Mouse (Mus musculus) erythroblast, embryonic 14.5 days (primary cell): ENCODE measurements around the gene Tnnt2.

Experiments used
- GATA1 ChIP-seq: IDR thresholded peaks from 2 replicates; pipeline ENCODE4 v1.6.1; 2012; ENCODE audit warnings: low read length, inconsistent platforms, mixed read lengths
- TAL1 ChIP-seq: IDR thresholded peaks from 3 replicates; pipeline ENCODE4 v1.6.1; 2012; ENCODE audit warnings: low read length, inconsistent platforms, mixed read lengths

DNA sequence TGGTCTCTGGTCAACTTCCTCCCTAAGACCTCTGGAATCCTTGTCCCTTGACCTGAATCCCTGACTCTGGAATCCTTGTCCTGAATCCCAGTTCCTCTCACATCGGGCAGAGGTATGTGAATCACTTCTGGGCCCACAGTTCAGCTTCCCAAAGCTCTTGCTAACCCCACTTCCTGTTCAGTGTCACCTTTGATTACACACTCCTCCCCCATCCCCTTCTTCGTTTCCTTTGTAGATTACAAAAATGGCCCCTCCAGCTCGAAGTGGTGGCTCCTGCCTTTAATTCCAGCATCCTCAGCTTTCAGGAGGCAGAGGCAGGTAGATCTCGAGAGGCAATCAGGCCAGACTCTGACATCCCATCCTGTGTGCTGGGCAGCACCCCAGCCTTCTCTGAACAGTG is 18.6 kb upstream of the Tnnt2 start:
- TF ChIP-seq GATA1, result no peak
- TF ChIP-seq TAL1, result no peak
